Mouse (Mus musculus): ENCODE data around the gene Akap7. TPM values are rescaled to one million over a fixed set of nuclear protein-coding genes. Genes with fewer than 3 reads are reported as not detected.

The Akap7 gene
- total and polyA plus RNA-seq, 2 experiments from 2014 or later: 70.5 to 81.3 TPM

DNA sequence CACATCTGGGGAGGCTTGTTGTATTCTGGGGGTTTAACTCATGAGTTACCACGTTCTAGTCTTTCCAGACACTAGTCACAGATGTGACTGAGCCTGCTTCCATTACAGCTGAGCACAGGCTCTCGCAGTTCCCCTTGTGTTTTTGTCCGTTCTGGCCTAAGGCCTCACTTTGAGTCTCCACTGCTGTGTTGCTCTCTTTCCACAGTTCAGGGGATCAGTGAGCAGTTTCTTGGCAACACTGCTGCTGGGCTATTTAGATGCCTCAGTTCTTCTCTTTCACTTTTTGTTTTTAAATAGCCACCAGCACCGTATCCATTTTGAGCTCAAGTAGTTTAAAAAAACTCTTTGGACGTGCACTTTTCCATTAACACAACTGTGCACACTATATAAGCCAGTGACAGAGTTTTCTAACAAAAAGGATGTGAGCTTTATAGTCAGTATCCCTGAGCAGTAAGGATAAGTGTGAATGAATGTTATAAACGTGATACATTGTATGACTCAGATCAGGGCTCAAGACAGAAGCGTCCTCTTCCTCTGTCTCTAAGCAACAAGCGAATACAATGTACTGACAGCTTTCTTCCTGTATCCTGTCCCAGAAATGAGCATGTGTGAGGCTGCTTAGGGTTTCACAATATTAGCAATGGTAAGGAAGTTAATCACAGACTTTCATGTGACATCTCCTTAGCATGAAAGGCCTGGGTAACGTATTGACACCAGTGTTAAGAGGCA lies 23.8 kb upstream of the Akap7 start:
- Histone ChIP-seq H3K4me3 (ENCODE audit: low read depth, low read length) (no peak overlapping the region), H3K27ac (ENCODE audit: low read depth, low read length) (peak overlapping the region; percentile 26; the same call in 1 of the 2 replicates), H3K9me3 (ENCODE audit: low read length) (no peaks in the 10 kb centered on the region), H3K4me2 (ENCODE audit: low read depth, low read length, poor library complexity, severe bottlenecking) (no peak overlapping the region), H3K9ac (replicated peaks; ENCODE audit: low read length, poor library complexity, severe bottlenecking) (no peak overlapping the region), H3K4me1 (ENCODE audit: insufficient read depth, low read length) (no peaks in the 10 kb centered on the region), H3K27me3 (ENCODE audit: insufficient read depth, low read length) (no peaks in the 10 kb centered on the region), H3K36me3 (ENCODE audit: insufficient read depth, low read length) (no peaks in the 10 kb centered on the region)
- 38% methylated on average over 9 of the region's 9 CpGs for WGBS
- no peak for TF ChIP-seq CTCF (IDR thresholded peaks at IDR 0.05)
- no peak for ATAC-seq (ENCODE audit: low FRiP score)
- no peak for DNase-seq (ENCODE audit: low spot score)

DNA sequence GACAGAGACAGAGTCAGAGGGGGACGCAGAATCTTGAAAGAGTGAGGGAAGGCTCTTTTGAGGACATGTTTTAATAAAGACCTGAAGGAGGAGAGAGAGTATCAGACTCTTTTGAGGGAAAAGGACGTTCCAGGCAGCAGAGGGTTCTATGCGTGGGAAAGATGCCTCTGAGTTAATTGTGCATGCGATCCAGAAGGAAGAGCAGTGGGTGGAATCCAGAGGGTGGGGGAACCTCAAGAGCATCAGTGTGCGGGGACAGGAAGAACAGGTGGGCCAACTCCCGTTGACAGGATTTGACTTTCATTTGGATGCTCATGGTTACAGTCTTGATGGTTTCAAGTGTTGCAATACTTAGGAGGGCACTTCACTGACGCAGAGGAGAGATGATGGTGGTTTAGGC lies 22.4 kb upstream of the Akap7 start:
- Histone ChIP-seq H3K9ac (replicated peaks; ENCODE audit: low read length, poor library complexity, severe bottlenecking) (no peak overlapping the region), H3K27ac (ENCODE audit: low read depth, low read length) (no peak overlapping the region), H3K27me3 (ENCODE audit: insufficient read depth, low read length) (no peaks in the 10 kb centered on the region), H3K36me3 (ENCODE audit: insufficient read depth, low read length) (no peaks in the 10 kb centered on the region), H3K4me1 (ENCODE audit: insufficient read depth, low read length) (no peaks in the 10 kb centered on the region), H3K9me3 (ENCODE audit: low read length) (no peaks in the 10 kb centered on the region), H3K4me3 (ENCODE audit: low read depth, low read length) (no peak overlapping the region), H3K4me2 (ENCODE audit: low read depth, low read length, poor library complexity, severe bottlenecking) (no peak overlapping the region)
- WGBS: 92% methylated on average over 7 of the region's 7 CpGs
- DNase-seq (ENCODE audit: low spot score) (no peak), ATAC-seq (ENCODE audit: low FRiP score) (no peak)
- no peak for TF ChIP-seq CTCF (IDR thresholded peaks at IDR 0.05)

DNA sequence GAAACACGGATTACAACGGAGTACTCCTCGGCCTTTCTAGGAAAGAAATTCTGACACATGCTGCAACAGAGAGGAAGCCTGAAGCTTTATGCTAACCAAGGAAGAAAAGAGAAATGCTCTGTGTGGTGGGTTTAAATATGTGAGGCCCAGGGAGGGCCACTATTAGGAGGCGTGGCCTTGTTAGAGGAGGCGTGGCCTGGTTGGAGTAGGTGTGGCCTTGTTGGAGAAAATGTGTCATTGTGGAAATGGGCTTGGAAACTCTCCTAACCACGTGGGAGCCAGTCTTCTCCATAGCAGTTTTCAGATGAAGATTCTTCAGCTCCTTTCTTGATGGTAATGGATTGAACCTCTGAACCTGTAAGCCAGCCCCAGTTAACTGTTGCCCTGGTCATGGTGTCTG lies 19.8 kb upstream of the Akap7 start:
- Histone ChIP-seq H3K36me3 (ENCODE audit: insufficient read depth, low read length) (no peaks in the 10 kb centered on the region), H3K9me3 (ENCODE audit: low read length) (no peaks in the 10 kb centered on the region), H3K27ac (ENCODE audit: low read depth, low read length) (no peak overlapping the region), H3K4me2 (ENCODE audit: low read depth, low read length, poor library complexity, severe bottlenecking) (no peak overlapping the region), H3K9ac (replicated peaks; ENCODE audit: low read length, poor library complexity, severe bottlenecking) (no peak overlapping the region), H3K4me1 (ENCODE audit: insufficient read depth, low read length) (no peaks in the 10 kb centered on the region), H3K27me3 (ENCODE audit: insufficient read depth, low read length) (no peaks in the 10 kb centered on the region), H3K4me3 (ENCODE audit: low read depth, low read length) (no peak overlapping the region)
- 83% methylated on average over 6 of the region's 6 CpGs for WGBS
- DNase-seq (ENCODE audit: low spot score): no peak
- TF ChIP-seq CTCF (IDR thresholded peaks at IDR 0.05): no peak
- no peak for ATAC-seq (ENCODE audit: low FRiP score)

DNA sequence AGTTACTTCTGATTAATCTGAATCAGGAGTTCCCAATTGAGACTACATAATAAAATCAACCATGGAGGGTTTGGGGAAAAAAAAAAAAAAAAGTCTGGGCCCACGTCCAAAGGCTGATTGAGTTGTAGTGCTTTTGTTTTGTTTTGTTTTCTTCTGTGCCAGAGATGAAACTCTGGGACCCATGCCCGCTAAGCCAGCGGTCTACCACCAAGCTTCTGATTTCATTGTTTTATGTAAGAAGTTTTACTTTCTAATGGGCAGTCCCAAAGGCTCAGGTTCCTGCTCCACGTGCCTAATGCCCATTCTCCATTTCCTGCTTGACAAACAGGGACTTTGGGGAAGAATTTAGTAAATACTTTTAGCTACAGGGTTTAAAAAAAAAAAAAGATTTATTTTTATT lies 18.0 kb upstream of the Akap7 start:
- no peak for TF ChIP-seq CTCF (IDR thresholded peaks at IDR 0.05)
- DNase-seq (ENCODE audit: low spot score): peak; percentile 64
- Histone ChIP-seq H3K27ac (ENCODE audit: low read depth, low read length) (no peak overlapping the region), H3K4me2 (ENCODE audit: low read depth, low read length, poor library complexity, severe bottlenecking) (no peak overlapping the region), H3K9ac (replicated peaks; ENCODE audit: low read length, poor library complexity, severe bottlenecking) (no peak overlapping the region), H3K9me3 (ENCODE audit: low read length) (no peaks in the 10 kb centered on the region), H3K36me3 (ENCODE audit: insufficient read depth, low read length) (no peaks in the 10 kb centered on the region), H3K4me1 (ENCODE audit: insufficient read depth, low read length) (no peaks in the 10 kb centered on the region), H3K4me3 (ENCODE audit: low read depth, low read length) (no peak overlapping the region), H3K27me3 (ENCODE audit: insufficient read depth, low read length) (no peaks in the 10 kb centered on the region)
- no peak for ATAC-seq (ENCODE audit: low FRiP score)
- 53% methylated on average over 4 of the region's 4 CpGs for WGBS

DNA sequence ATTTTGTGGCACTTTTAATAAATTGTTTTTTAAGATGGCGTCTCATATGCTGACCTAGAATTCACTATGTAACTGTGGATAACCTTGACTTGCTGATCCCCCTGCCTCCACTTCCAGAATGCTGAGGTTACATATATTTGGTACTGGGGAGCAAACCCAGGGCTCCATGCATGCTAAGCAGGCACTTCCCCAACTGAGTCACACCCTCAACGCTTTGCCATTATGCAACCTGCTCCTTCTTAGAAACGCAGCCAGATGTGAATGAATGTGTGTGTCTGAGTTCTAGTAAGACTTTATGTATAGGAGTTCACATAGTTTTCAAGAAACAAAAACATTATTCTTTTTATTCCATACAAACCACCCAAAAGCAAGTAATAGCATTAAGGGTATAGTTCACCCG lies 13.5 kb upstream of the Akap7 start:
- no peak for TF ChIP-seq CTCF (IDR thresholded peaks at IDR 0.05)
- Histone ChIP-seq H3K4me1 (ENCODE audit: insufficient read depth, low read length) (no peaks in the 10 kb centered on the region), H3K4me3 (ENCODE audit: low read depth, low read length) (no peak overlapping the region), H3K4me2 (ENCODE audit: low read depth, low read length, poor library complexity, severe bottlenecking) (no peak overlapping the region), H3K9me3 (ENCODE audit: low read length) (no peaks in the 10 kb centered on the region), H3K9ac (replicated peaks; ENCODE audit: low read length, poor library complexity, severe bottlenecking) (no peak overlapping the region), H3K36me3 (ENCODE audit: insufficient read depth, low read length) (no peaks in the 10 kb centered on the region), H3K27ac (ENCODE audit: low read depth, low read length) (no peak overlapping the region), H3K27me3 (ENCODE audit: insufficient read depth, low read length) (no peaks in the 10 kb centered on the region; the same call in 1 of the 2 replicates)
- 84% methylated on average over 4 of the region's 4 CpGs for WGBS
- ATAC-seq (ENCODE audit: low FRiP score) (no peak), DNase-seq (ENCODE audit: low spot score) (no peak)

DNA sequence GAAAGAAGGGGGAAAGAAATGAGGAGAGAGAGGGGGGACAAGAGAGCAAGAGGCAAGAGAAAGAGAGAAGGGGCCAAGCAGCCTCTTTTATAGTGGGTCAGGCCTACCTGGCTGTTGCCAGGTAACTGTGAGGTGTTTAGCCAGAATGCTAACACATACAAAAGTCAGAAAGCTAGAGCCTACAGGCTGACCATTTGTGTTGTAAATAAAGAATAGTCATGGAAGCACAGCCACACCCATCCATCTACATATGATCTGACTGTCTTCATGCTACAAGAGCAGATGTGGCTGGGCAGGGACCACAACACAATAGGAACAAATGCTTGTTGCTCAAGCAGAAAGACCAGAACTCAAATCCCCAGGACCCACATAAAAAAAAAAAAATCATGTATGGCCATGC lies 11.9 kb upstream of the Akap7 start:
- no peak for TF ChIP-seq CTCF (IDR thresholded peaks at IDR 0.05)
- ATAC-seq (ENCODE audit: low FRiP score): no peak
- DNase-seq (ENCODE audit: low spot score): no peak
- Histone ChIP-seq H3K4me1 (ENCODE audit: insufficient read depth, low read length) (no peaks in the 10 kb centered on the region), H3K9ac (replicated peaks; ENCODE audit: low read length, poor library complexity, severe bottlenecking) (no peak overlapping the region), H3K4me3 (ENCODE audit: low read depth, low read length) (no peak overlapping the region), H3K27me3 (ENCODE audit: insufficient read depth, low read length) (no peaks in the 10 kb centered on the region; the same call in 1 of the 2 replicates), H3K4me2 (ENCODE audit: low read depth, low read length, poor library complexity, severe bottlenecking) (no peak overlapping the region), H3K27ac (ENCODE audit: low read depth, low read length) (no peak overlapping the region), H3K9me3 (ENCODE audit: low read length) (no peaks in the 10 kb centered on the region), H3K36me3 (ENCODE audit: insufficient read depth, low read length) (no peaks in the 10 kb centered on the region)
